ENCODE assay signal across 9 mouse cellular contexts in genomic region chr2:142253913-142254312, GRCm38 (mm10).
DNase-seq lines count a peak whose midpoint lies in the region; ATAC-seq and TF ChIP-seq lines count a peak whose summit lies in the region.
"Had no signal": no experiment of that assay in that cellular context is flagged by ENCODE, and none has a peak within 500 bp of the region (broad histone marks: within the 10 kb centered on the region; RNA-seq: fewer than 3 reads in every experiment).

No protein-coding gene starts in this region.

- no peaks in the 10 kb centered on the region for H3K79me2 ChIP-seq in CH12.LX (replicated peaks; ENCODE audit: control insufficient read depth, extremely low read depth, insufficient read depth, poor library complexity, severe bottlenecking)

- no peaks in the 10 kb centered on the region for H3K36me3 ChIP-seq in CH12.LX (replicated peaks in 1 of 2; ENCODE audit: control insufficient read depth in 1 of 2, insufficient read depth in 1 of 2, low read length in 1 of 2)
- no peaks in the 10 kb centered on the region for H3K36me3 ChIP-seq in embryonic facial prominence, embryonic 15.5 days
- no peaks in the 10 kb centered on the region for H3K36me3 ChIP-seq in heart, embryonic 16.5 days (ENCODE audit: control insufficient read depth, insufficient read depth)
- no peaks in the 10 kb centered on the region for H3K36me3 ChIP-seq in liver, embryonic 11.5 days (ENCODE audit: control insufficient read depth, insufficient read depth, low read length)
- no peaks in the 10 kb centered on the region for H3K36me3 ChIP-seq in neural tube, embryonic 14.5 days (ENCODE audit: control insufficient read depth, insufficient read depth, low read length)
- H3K36me3 ChIP-seq: G1E had no signal

- no peak for TF ChIP-seq EP300 in CH12.LX (IDR thresholded peaks at IDR 0.05; ENCODE audit: low read length)

- no peak overlapping the region for H3K9ac ChIP-seq in CH12.LX (ENCODE audit: insufficient read depth, low read depth)
- no peak overlapping the region for H3K9ac ChIP-seq in embryonic facial prominence, embryonic 15.5 days
- H3K9ac ChIP-seq in heart, embryonic 16.5 days (ENCODE audit: low read length): no peak overlapping the region
- no peak overlapping the region for H3K9ac ChIP-seq in liver, embryonic 11.5 days (ENCODE audit: low read depth, low read length)
- no peak overlapping the region for H3K9ac ChIP-seq in neural tube, embryonic 14.5 days (replicated peaks; ENCODE audit: low read depth, low read length)

- no peaks in the 10 kb centered on the region for H3K4me1 ChIP-seq in CH12.LX (ENCODE audit: control insufficient read depth in 1 of 2, insufficient read depth in 2 of 2)
- H3K4me1 ChIP-seq in embryonic facial prominence, embryonic 15.5 days: no peaks in the 10 kb centered on the region
- no peaks in the 10 kb centered on the region for H3K4me1 ChIP-seq in heart, embryonic 16.5 days (ENCODE audit: control insufficient read depth, insufficient read depth, low read length)
- H3K4me1 ChIP-seq in liver, embryonic 11.5 days (replicated peaks; ENCODE audit: control insufficient read depth, insufficient read depth, low read length): no peaks in the 10 kb centered on the region
- 0 out of 2 replicates have a peak, but pooled peaks cover 3% of the 10 kb centered on the region for H3K4me1 ChIP-seq in neural tube, embryonic 14.5 days (ENCODE audit: control insufficient read depth, insufficient read depth, low read length)

- H3K4me2 ChIP-seq in CH12.LX (ENCODE audit: insufficient read depth, low read depth, poor library complexity, severe bottlenecking): no peak overlapping the region
- H3K4me2 ChIP-seq in embryonic facial prominence, embryonic 15.5 days (replicated peaks): peak overlapping the region; percentile 29; the same call in 1 of the 2 replicates
- H3K4me2 ChIP-seq in heart, embryonic 16.5 days (ENCODE audit: low read depth, low read length): 0 out of 2 replicates have a peak overlapping the region, but pooled peaks have one; percentile 27
- no peak overlapping the region for H3K4me2 ChIP-seq in liver, embryonic 11.5 days
- no peak overlapping the region; the same call in 1 of the 2 replicates for H3K4me2 ChIP-seq in neural tube, embryonic 14.5 days (ENCODE audit: low read depth, low read length)

- ATAC-seq in embryonic facial prominence, embryonic 15.5 days (ENCODE audit: insufficient number of reproducible peaks, low FRiP score, low TSS enrichment, low read depth): peak; percentile 51; the same call in 1 of the 2 replicates
- ATAC-seq in heart, embryonic 16.5 days (replicated peaks; ENCODE audit: extremely low read depth, insufficient read depth, low FRiP score): peak; percentile 55; the same call in 1 of the 2 replicates
- peak; percentile 65; the same call in 1 of the 2 replicates for ATAC-seq in liver, embryonic 11.5 days (replicated peaks; ENCODE audit: low FRiP score)
- peak; percentile 88 for ATAC-seq in neural tube, embryonic 14.5 days (ENCODE audit: low read depth)

- in situ Hi-C loops in CH12.LX (cut with MboI; ENCODE audit: low pct_ligation_motif_present, low pct_unique_long_range_greater_than_20kb, low sequenced_read_pairs): no loop called here

- H3K4me3 ChIP-seq in CH12.LX (replicated peaks in 1 of 3; ENCODE audit: low read depth in 2 of 3, low read length in 2 of 3, poor library complexity in 1 of 3): no peak overlapping the region
- H3K4me3 ChIP-seq in embryonic facial prominence, embryonic 15.5 days (replicated peaks): no peak overlapping the region
- no peak overlapping the region for H3K4me3 ChIP-seq in heart, embryonic 16.5 days (ENCODE audit: low read length)
- no peak overlapping the region for H3K4me3 ChIP-seq in liver, embryonic 11.5 days (ENCODE audit: low read depth, low read length)
- no peak overlapping the region for H3K4me3 ChIP-seq in neural tube, embryonic 14.5 days (ENCODE audit: low read depth, low read length)

- 7% methylated on average over 11 of the region's 11 CpGs for whole genome bisulfite sequencing in embryonic facial prominence, embryonic 15.5 days
- WGBS in heart, embryonic 16.5 days: 15% methylated on average over 11 of the region's 11 CpGs
- 24% methylated on average over 11 of the region's 11 CpGs for WGBS in liver, embryonic 11.5 days
- 12% methylated on average over 11 of the region's 11 CpGs for WGBS in neural tube, embryonic 14.5 days

- no peaks in the 10 kb centered on the region for H3K27me3 ChIP-seq in CH12.LX (replicated peaks)
- no peaks in the 10 kb centered on the region for H3K27me3 ChIP-seq in embryonic facial prominence, embryonic 15.5 days
- H3K27me3 ChIP-seq in heart, embryonic 16.5 days (ENCODE audit: control insufficient read depth, insufficient read depth, low read length): 0 out of 2 replicates have a peak, but pooled peaks cover 5% of the 10 kb centered on the region
- no peaks in the 10 kb centered on the region for H3K27me3 ChIP-seq in liver, embryonic 11.5 days (replicated peaks; ENCODE audit: control insufficient read depth, insufficient read depth, low read length)
- no peaks in the 10 kb centered on the region for H3K27me3 ChIP-seq in neural tube, embryonic 14.5 days (ENCODE audit: control insufficient read depth, insufficient read depth, low read length)

- TF ChIP-seq CTCF in CH12.LX (conservative IDR thresholded peaks at IDR 0.05 in 1 of 2, IDR thresholded peaks at IDR 0.05 in 1 of 2; ENCODE audit: low read depth in 2 of 2, low read length in 2 of 2): peak in 1 of 2 experiments; percentile 28; a peak in 2 of 4 replicates

- dilution Hi-C loops in CH12.LX (cut with MboI; ENCODE audit: extremely low pct_ligation_motif_present, extremely low pct_unique_long_range_greater_than_20kb, low sequenced_read_pairs): no loop called here

- TF ChIP-seq POLR2A in CH12.LX (IDR thresholded peaks at IDR 0.05; ENCODE audit: low read depth, low read length): no peak

- no peak for DNase-seq in CH12.LX (ENCODE audit: extremely low read depth)
- DNase-seq in brain, adult 2 months (ENCODE audit: low read depth, low spot score): peak; percentile 90
- DNase-seq in kidney, postnatal 14 days: peak; percentile 77
- peak; percentile 45 for DNase-seq in liver, embryonic 11.5 days (ENCODE audit: low spot score)
- DNase-seq in thymus, postnatal 36 days: peak; percentile 5 to 7

- TF ChIP-seq RAD21 in CH12.LX (IDR thresholded peaks at IDR 0.05; ENCODE audit: low read depth, low read length): peak; percentile 18

- H3K27ac ChIP-seq in CH12.LX (ENCODE audit: insufficient read depth, low read depth): no peak overlapping the region
- H3K27ac ChIP-seq in embryonic facial prominence, embryonic 15.5 days (replicated peaks): no peak overlapping the region
- H3K27ac ChIP-seq in heart, embryonic 16.5 days (ENCODE audit: low read length): no peak overlapping the region
- no peak overlapping the region for H3K27ac ChIP-seq in liver, embryonic 11.5 days (ENCODE audit: low read depth, low read length)
- no peak overlapping the region for H3K27ac ChIP-seq in neural tube, embryonic 14.5 days (ENCODE audit: low read depth, low read length)

- peaks cover 62% of the 10 kb centered on the region for H3K9me3 ChIP-seq in CH12.LX (replicated peaks; ENCODE audit: low read length)
- no peaks in the 10 kb centered on the region for H3K9me3 ChIP-seq in embryonic facial prominence, embryonic 15.5 days (replicated peaks)
- no peaks in the 10 kb centered on the region for H3K9me3 ChIP-seq in heart, embryonic 16.5 days (replicated peaks; ENCODE audit: control insufficient read depth, low read length)
- H3K9me3 ChIP-seq in liver, embryonic 11.5 days (ENCODE audit: control insufficient read depth, low read length): no peaks in the 10 kb centered on the region
- no peaks in the 10 kb centered on the region for H3K9me3 ChIP-seq in neural tube, embryonic 14.5 days (ENCODE audit: control insufficient read depth, low read length)

TF ChIP-seq in CH12.LX, 34 proteins besides CTCF, POLR2A, EP300 and RAD21:
- TF ChIP-seq ZMIZ1 (IDR thresholded peaks at IDR 0.05; ENCODE audit: low read depth, low read length) (no peak), CHD2 (IDR thresholded peaks at IDR 0.05; ENCODE audit: low read length) (no peak), MAZ (IDR thresholded peaks at IDR 0.05; ENCODE audit: low read depth, low read length) (no peak), GABPA (IDR thresholded peaks at IDR 0.05; ENCODE audit: insufficient replicate concordance, low read depth, low read length) (no peak), TBP (conservative IDR thresholded peaks at IDR 0.05; ENCODE audit: low read depth, low read length) (no peak), SIN3A (IDR thresholded peaks at IDR 0.05; ENCODE audit: low read length) (no peak), MAFK (IDR thresholded peaks at IDR 0.05; ENCODE audit: insufficient replicate concordance, low read length) (no peak), TCF12 (IDR thresholded peaks at IDR 0.05; ENCODE audit: low read depth, low read length) (no peak), PAX5 (IDR thresholded peaks at IDR 0.05; ENCODE audit: low read length) (no peak), UBTF (IDR thresholded peaks at IDR 0.05; ENCODE audit: low read depth, low read length) (no peak), BHLHE40 (IDR thresholded peaks at IDR 0.05; ENCODE audit: low read depth, low read length) (no peak)

Comparison
In these comparisons a context has a peak if more than half of its experiments do, and no peak if none do; other contexts are left out.
1. H3K4me2 ChIP-seq: peak in embryonic facial prominence, embryonic 15.5 days (single experiment) and heart, embryonic 16.5 days (single experiment); none in CH12.LX (single experiment), liver, embryonic 11.5 days (single experiment) and neural tube, embryonic 14.5 days (single experiment).
2. Peak in every context shown above with its lines, with median percentiles within 50 percentile points of each other: ATAC-seq.